Mouse (Mus musculus) kidney, embryonic 16.5 days (tissue): ENCODE data around the gene Colgalt1. TPM values are rescaled to one million over a fixed set of nuclear protein-coding genes. Genes with fewer than 3 reads are reported as not detected.
A peak's percentile ranks its signal among the peaks of the same experiment; 100 is the strongest.

Experiments
- ATAC-seq: fragments of 200-750 bp; cut with Nextera tagmentation; 2 replicates; pipeline ENCODE4 v1.8.0; 2017; ENCODE audit warnings: moderate TSS enrichment; ENCODE audit not compliant: low FRiP score, low TSS enrichment
- H3K27ac ChIP-seq: fragments of 300-500 bp; sonication (generic); 2 replicates; pipeline ENCODE4 v1.5.1; 2014; ENCODE audit warnings: low read length
- H3K27me3 ChIP-seq: fragments of 300-500 bp; sonication (generic); 2 replicates; pipeline ENCODE4 v1.6.1; 2014; ENCODE audit warnings: low read length, control low read depth, mixed read lengths; ENCODE audit not compliant: insufficient read depth
- H3K36me3 ChIP-seq: fragments of 300-500 bp; sonication (generic); 2 replicates; pipeline ENCODE4 v1.6.1; 2014; ENCODE audit warnings: low read length, control low read depth, mixed read lengths; ENCODE audit not compliant: insufficient read depth
- H3K4me1 ChIP-seq: fragments of 300-500 bp; sonication (generic); 2 replicates; pipeline ENCODE4 v1.6.1; 2014; ENCODE audit warnings: low read length, control low read depth, mixed read lengths; ENCODE audit not compliant: insufficient read depth
- H3K4me2 ChIP-seq: fragments of 300-500 bp; sonication (generic); replicated peaks from 2 replicates; pipeline ENCODE4 v1.6.1; 2014; ENCODE audit warnings: low read depth, low read length
- H3K4me3 ChIP-seq: fragments of 300-500 bp; sonication (generic); 2 replicates; pipeline ENCODE4 v1.5.1; 2014; ENCODE audit warnings: mild to moderate bottlenecking, low read length
- H3K9ac ChIP-seq: fragments of 300-500 bp; sonication (generic); replicated peaks from 2 replicates; pipeline ENCODE4 v1.6.1; 2014; ENCODE audit warnings: low read length
- H3K9me3 ChIP-seq: fragments of 300-500 bp; sonication (generic); 2 replicates; pipeline ENCODE4 v1.6.1; 2016; ENCODE audit warnings: low read length, control low read depth
- WGBS: fragments of 180-500 bp; shearing (Covaris S2); extraction: QIAGEN DNeasy Blood & Tissue Kit; methylation state at CpG from one replicate; pipeline ENCODE4 v1.1.7; 2014; 5-methylcytosine and 5-hydroxymethylcytosine counted together
- polyA plus RNA-seq: library from polyadenylated mRNA; unstranded; fragments of >200 nt; fragmentation: Nextera tagmentation; extraction: Ambion mirVana; gene quantifications from 2 replicates; pipeline ENCODE4 v1.2.1, GENCODE M21; 2015

Colgalt1 gene
- polyA plus RNA-seq, 1 experiment from 2014 or later = 77.6 TPM

DNA sequence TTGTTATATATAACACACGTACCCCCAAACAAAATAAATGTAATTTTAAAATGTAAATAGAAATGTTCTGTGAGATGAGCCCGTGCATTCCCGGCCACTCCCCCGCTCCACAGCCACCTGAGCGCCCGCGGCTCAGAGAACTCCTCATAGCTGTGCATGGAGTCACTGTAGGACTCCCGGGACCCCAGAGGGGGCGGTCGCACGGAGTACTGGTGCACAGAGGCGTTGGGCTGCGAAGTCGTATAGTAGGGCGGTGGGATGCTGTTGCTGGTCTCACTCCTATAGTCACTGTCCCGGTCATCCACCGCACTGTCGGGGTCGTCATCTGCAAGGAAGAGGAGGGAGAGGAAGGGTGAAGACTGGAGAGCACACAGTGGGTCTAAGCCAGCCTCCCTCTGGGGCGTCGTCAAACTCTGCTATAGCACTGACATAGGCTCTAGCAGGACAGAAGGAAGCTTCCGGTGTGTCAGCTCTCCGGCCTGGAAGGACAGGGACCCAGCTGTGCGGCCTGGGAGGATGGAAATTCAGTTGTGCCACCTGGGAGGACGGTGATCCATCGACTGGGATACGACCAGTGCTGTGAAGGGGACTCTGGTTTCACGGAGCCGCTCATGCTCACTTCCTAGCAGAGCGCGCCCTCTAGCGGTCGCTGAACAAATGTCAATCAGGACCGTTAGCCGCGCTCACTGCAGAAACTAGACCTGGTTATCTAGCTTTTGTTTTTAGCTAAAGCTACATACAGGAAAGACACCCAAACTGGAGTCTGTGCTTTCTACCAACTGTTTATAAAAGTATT is 49.7 kb downstream of the Colgalt1 start:
- no peak overlapping the region for H3K4me2 ChIP-seq
- no peak overlapping the region for H3K9ac ChIP-seq
- peaks cover 53% of the 10 kb centered on the region for H3K27me3 ChIP-seq
- H3K4me3 ChIP-seq = no peak overlapping the region
- ATAC-seq = peak; percentile 42
- H3K36me3 ChIP-seq = no peaks in the 10 kb centered on the region
- no peaks in the 10 kb centered on the region for H3K9me3 ChIP-seq
- no peak overlapping the region for H3K27ac ChIP-seq
- WGBS = 7% methylated on average over 36 of the region's 36 CpGs
- peaks cover 7% of the 10 kb centered on the region for H3K4me1 ChIP-seq

DNA sequence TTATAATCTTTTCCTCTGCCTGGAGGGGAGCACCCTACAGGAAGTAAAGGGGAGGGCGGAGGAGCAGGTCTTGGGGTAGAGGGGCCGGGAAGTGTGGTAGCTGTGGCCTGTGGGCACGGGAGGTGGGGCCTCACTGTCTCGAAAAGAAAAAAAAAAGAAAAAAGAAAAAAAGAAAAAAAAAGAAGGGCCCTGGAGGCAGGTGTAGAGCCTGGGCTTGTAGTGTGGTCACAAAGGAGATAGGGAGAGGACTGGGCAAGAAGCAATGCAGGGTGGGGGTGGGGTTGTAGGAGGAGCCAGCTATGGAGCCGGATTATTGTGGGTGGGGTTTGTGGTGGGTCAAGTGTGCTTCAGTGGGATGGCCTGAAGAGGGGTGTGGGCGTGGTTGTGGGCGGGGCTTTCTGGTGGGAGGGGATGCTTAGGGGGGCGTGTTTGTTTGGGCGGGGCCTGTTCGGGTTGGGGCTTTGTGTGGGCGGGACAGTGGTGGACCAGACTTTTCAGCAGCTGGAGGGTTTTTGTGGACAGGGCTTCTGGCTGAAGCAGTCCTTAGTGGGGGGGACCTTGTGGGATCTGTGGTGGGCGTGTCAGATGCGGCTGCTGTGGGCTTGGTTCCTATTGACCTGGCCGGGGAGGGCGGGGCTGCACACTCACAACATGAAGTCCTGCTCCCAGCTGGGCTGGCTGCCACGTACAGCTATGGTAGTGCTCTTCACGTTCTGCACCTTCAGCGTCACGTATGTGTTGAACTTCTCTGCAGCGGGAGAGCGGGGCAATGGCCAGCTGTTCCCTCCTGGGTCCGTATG is 54.7 kb downstream of the Colgalt1 start:
- peak; percentile 71 for ATAC-seq

DNA sequence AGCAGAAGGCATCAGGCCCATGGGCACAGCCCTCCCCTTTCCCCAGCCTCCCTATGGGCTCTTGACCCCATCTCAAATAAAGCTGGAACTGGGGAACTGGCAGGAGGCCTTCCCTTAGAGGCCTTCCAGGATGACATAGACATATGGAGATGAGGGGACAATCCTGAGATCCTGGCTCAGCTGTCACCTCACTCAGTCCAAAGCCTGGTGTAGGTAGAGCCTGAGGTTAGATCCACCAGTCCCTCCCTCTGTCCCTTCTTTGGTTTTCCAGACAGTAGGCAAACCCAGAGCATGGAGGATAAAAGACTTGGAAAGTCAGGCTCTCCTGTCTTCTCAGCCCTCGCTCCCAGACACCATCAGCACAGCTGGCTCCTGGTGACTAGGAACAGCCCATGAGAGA is 56.1 kb downstream of the Colgalt1 start:
- H3K9me3 ChIP-seq = no peaks in the 10 kb centered on the region
- H3K4me2 ChIP-seq = no peak overlapping the region
- peaks cover 44% of the 10 kb centered on the region for H3K4me1 ChIP-seq
- no peak overlapping the region for H3K27ac ChIP-seq
- 50% methylated on average over 1 of the region's 1 CpGs for WGBS
- H3K4me3 ChIP-seq = no peak overlapping the region
- H3K9ac ChIP-seq = no peak overlapping the region
- H3K27me3 ChIP-seq = peaks cover 33% of the 10 kb centered on the region
- no peaks in the 10 kb centered on the region for H3K36me3 ChIP-seq
- ATAC-seq = no peak

More for the DNA sequence above, 54.7 kb downstream of the Colgalt1 start:
- Histone ChIP-seq H3K9ac (no peak overlapping the region), H3K4me1 (peaks cover 35% of the 10 kb centered on the region), H3K27ac (no peak overlapping the region), H3K4me2 (peak overlapping the region; percentile 43), H3K27me3 (peaks cover 32% of the 10 kb centered on the region), H3K36me3 (no peaks in the 10 kb centered on the region), H3K4me3 (peak overlapping the region; percentile 33), H3K9me3 (no peaks in the 10 kb centered on the region)
- 4% methylated on average over 22 of the region's 22 CpGs for WGBS

DNA sequence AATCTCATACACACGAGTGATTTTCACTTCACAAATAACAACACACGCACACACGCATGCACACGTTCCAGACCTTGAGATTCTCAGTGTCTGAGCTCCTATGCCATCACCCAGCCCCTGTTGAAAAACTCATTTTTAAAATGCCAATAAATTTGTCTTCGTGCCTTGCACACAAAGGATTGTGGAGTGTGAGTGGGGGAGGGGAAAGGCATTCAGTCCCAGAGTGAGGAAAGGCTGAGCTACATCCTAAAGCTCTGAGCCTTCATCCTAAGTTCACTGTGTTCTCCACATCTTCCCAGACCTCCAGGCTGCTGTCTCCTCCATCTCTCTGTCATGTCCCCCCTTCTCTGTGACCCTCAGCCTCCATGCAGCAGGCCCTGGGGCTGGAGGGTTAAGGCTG is 56.5 kb downstream of the Colgalt1 start:
- WGBS = 52% methylated on average over 5 of the region's 5 CpGs
- ATAC-seq = no peak
- H3K4me2 ChIP-seq = no peak overlapping the region
- H3K27me3 ChIP-seq = peaks cover 31% of the 10 kb centered on the region
- H3K9me3 ChIP-seq = no peaks in the 10 kb centered on the region
- peaks cover 44% of the 10 kb centered on the region for H3K4me1 ChIP-seq
- 0 out of 2 replicates have a peak overlapping the region, but pooled peaks have one; percentile 29 for H3K27ac ChIP-seq
- peak overlapping the region; percentile 51; the same call in 1 of the 2 replicates for H3K9ac ChIP-seq
- H3K36me3 ChIP-seq = no peaks in the 10 kb centered on the region
- H3K4me3 ChIP-seq = no peak overlapping the region

DNA sequence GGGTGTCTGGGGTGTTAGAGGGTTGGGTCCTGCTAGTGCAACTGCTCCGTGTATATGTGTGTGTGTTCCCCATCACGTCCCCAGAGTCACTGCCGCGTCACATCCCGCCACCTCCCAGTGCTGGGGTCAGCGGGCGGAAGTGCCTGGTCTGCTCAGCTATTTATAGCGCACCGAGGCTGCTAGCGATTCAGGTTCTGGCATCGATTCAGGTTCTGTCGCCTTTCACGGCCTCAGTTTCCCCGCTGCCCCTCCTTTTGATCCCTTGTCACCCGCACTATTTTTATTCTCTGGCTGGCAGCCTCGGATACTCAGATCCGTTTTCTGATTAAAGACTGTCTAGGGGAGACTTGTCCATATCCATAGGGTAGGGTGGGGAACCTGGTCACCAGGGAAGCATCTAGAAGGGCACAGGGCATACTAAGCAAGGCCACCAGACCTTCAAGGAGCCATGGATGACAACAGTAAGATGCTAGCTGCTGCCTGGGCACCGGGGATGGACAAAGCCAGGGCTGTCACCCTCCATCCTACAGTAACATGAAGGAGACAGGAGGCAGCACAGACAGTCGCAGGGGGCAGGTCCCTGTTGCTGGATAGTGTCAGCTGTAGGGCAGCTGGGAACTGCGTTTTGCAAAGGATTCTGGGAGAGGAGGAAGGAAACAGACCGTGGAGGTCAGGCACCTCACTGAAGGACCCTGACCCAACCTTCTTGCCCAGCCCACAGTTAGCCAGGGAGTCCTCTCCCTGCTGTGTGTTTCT is 57.6 kb downstream of the Colgalt1 start:
- 1% methylated on average over 21 of the region's 21 CpGs for WGBS
- peak overlapping the region; percentile 18 for H3K4me3 ChIP-seq

DNA sequence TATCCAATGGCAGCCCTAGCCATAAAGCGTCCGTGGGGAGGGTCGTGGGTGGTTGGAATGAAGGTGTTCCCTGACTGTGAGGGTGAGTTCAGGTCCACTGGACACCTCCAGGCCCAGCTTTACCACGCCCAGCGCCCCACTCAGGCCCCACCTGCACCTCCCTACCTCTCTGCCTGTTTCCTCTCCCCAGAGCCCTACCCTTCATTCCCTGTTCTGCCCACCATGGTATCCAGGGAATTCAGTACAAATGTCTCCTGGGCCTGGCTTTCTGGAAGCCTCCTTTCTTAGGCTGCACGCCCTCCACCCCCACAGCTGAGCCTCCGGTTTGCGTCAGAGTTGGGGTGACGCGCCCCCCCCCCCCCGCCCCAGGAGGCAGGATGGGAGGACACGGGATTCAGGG is 59.4 kb downstream of the Colgalt1 start:
- ATAC-seq = no peak
- H3K9ac ChIP-seq = 0 out of 2 replicates have a peak overlapping the region, but pooled peaks have one; percentile 10
- no peak overlapping the region for H3K27ac ChIP-seq
- H3K4me3 ChIP-seq = peak overlapping the region; percentile 54
- WGBS = 14% methylated on average over 9 of the region's 12 CpGs
- peaks cover 30% of the 10 kb centered on the region for H3K27me3 ChIP-seq
- H3K36me3 ChIP-seq = no peaks in the 10 kb centered on the region
- peaks cover 40% of the 10 kb centered on the region for H3K4me1 ChIP-seq
- no peaks in the 10 kb centered on the region for H3K9me3 ChIP-seq
- H3K4me2 ChIP-seq = peak overlapping the region; percentile 98

More for the DNA sequence above, 57.6 kb downstream of the Colgalt1 start:
- Histone ChIP-seq H3K27ac (0 out of 2 replicates have a peak overlapping the region, but pooled peaks have one; percentile 10), H3K4me2 (peak overlapping the region; percentile 44), H3K27me3 (peaks cover 30% of the 10 kb centered on the region), H3K36me3 (no peaks in the 10 kb centered on the region), H3K4me1 (peaks cover 44% of the 10 kb centered on the region), H3K9me3 (no peaks in the 10 kb centered on the region), H3K9ac (peak overlapping the region; percentile 51)
- no peak for ATAC-seq

DNA sequence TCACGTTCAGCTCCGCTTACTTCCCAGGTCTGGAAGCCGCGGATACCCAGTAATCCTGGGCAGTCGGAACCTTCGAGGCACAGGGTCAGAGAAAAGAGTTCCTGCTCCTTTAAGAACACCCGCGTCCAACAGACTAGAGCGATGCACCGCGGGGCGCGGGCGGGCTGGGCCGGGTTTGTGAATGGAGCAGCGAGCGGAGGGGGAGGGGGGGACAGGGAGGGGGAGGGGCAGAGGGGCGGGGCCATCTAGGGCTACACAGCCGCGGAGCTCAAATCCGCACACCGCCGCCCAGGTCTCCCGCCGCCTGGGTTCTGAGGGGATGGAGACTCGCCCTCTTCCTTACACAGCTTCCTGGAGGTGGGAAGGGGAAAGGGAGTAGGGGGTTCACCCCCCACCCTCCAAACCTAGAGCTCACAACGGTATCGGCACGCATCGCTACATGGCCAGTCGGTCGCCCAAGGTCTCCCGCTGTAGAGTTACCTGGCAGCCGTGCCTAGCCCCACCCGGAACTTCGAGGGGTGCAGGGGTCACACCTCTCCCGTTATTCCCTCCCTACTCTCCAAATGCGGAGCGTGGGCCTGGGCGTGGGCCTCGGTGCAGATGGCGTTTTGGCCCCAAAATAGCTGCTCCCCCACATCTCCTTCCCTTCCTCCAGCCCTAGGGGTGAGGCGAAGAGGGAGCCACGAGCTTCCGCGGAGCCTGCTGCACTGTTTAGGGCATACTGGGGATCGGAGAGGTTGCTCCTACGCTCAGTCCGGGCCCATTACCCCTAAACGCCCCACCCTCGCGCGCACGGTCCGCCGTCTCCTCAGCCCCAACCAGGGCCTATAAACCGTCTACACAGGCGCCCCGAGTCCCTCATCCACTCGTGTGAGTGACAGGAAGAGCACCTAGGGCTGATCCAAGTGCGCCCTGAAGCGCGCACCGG is 60.1 kb downstream of the Colgalt1 start:
- Histone ChIP-seq H3K36me3 (no peaks in the 10 kb centered on the region), H3K9ac (0 out of 2 replicates have a peak overlapping the region, but pooled peaks have one; percentile 10), H3K27ac (no peak overlapping the region), H3K4me1 (peaks cover 36% of the 10 kb centered on the region), H3K9me3 (no peaks in the 10 kb centered on the region), H3K27me3 (peaks cover 35% of the 10 kb centered on the region), H3K4me2 (peak overlapping the region; percentile 98), H3K4me3 (peak overlapping the region; percentile 54)
- WGBS = under 1% methylated on average over 55 of the region's 64 CpGs
- ATAC-seq = peak; percentile 37

DNA sequence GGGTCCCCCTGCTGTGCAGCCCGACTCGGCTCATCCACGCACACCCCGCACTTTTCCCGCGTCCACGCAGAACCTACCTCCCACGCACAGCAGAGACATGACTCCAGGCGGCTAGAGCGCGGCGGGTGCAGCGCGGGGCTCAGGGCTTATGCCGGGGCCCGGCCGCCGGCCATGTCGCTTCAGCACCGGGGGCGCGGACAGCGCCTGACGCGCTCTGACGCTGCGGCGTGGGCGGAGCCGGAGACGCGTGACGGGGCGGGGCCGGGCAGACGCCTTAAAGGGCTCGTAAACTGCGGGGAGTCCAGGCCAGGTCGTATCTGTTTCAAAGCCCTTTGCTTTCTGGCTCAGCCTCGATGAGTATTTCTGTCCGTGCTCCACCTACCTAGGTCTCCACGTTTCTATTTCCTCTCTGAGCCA is 60.8 kb downstream of the Colgalt1 start, which contains the start of gene Unc13a:
Unc13a (minus strand) TSS at position 209 of the 417 bp plus-strand sequence.
- WGBS = 0% methylated on average over 41 of the region's 42 CpGs
- peak; percentile 70 for ATAC-seq
- no peak within 1 kb of the TSS for H3K27ac ChIP-seq
- H3K27me3 ChIP-seq = peaks cover 35% of the 10 kb centered on the region
- peak within 1 kb of the TSS; percentile 61 for H3K9ac ChIP-seq
- H3K9me3 ChIP-seq = no peaks in the 10 kb centered on the region
- peaks cover 34% of the 10 kb centered on the region for H3K4me1 ChIP-seq
- H3K4me3 ChIP-seq = peak within 1 kb of the TSS; percentile 54
- no peaks in the 10 kb centered on the region for H3K36me3 ChIP-seq
- peak within 1 kb of the TSS; percentile 98 for H3K4me2 ChIP-seq
